Mouse (Mus musculus) olfactory bulb, adult 2 months (tissue): ENCODE results near the gene Leng8. TPM values are rescaled to one million over a fixed set of nuclear protein-coding genes. Genes with fewer than 3 reads are reported as not detected.
"Not testable (repeated sequence)": the region's sequence is repeated elsewhere in the genome, so short reads cannot be mapped to it uniquely, and the experiment has no call there.

Source experiments
- H3K27ac ChIP-seq: fragments of 200-500 bp; 2 replicates; pipeline ENCODE4 v1.5.1; 2012; ENCODE audit warnings: low read depth, low read length; ENCODE audit not compliant: insufficient read depth
- H3K4me1 ChIP-seq: fragments of 200-500 bp; 2 replicates; pipeline ENCODE4 v1.6.1; 2012; ENCODE audit warnings: low read length; ENCODE audit not compliant: control insufficient read depth, insufficient read depth
- H3K4me3 ChIP-seq: fragments of 200-500 bp; 2 replicates; pipeline ENCODE4 v1.5.1; 2012; ENCODE audit warnings: mild to moderate bottlenecking, low read depth, low read length, moderate library complexity; ENCODE audit not compliant: insufficient read depth
- CTCF ChIP-seq: fragments of 200-500 bp; IDR thresholded peaks from 2 replicates; pipeline ENCODE4 v1.5.1; 2012; ENCODE audit warnings: low read depth, mild to moderate bottlenecking, low read length, moderate library complexity; ENCODE audit not compliant: insufficient read depth
- POLR2A ChIP-seq: fragments of 200-500 bp; IDR thresholded peaks from 2 replicates; pipeline ENCODE4 v1.6.1; 2012; ENCODE audit warnings: mild to moderate bottlenecking, low read depth, low read length, moderate library complexity; ENCODE audit not compliant: insufficient read depth
- WGBS: fragments of 180-500 bp; shearing (Covaris S2); methylation state at CpG from one replicate; pipeline ENCODE4 v1.1.7; 2018; 5-methylcytosine and 5-hydroxymethylcytosine counted together
- polyA plus RNA-seq: library from polyadenylated mRNA; stranded (reverse); fragments of >200 nt; gene quantifications from 2 replicates; pipeline ENCODE4 v1.2.4, GENCODE M21; 2012; ENCODE audit warnings: low replicate concordance; ENCODE audit not compliant: missing spikeins, insufficient read depth, insufficient read length

Gene Leng8
- polyA plus RNA-seq, 1 experiment, result 552 TPM

- H3K4me3 ChIP-seq, result peak within 1 kb of the TSS; percentile 73
- under 1% methylated on average over 14 of the region's 14 CpGs for WGBS
- no peak for TF ChIP-seq CTCF
- TF ChIP-seq POLR2A, result no peak
- H3K4me1 ChIP-seq, result peaks cover 16% of the 10 kb centered on the region
- peak within 1 kb of the TSS; percentile 98 for H3K27ac ChIP-seq
These were observed 13.3 kb downstream of the Leng8 start, which contains the start of gene Leng9 for GRCm38 (mm10) chr7:4150059-4150541. Gene Leng9, minus strand, starts transcription at chr7:4150374.

DNA sequence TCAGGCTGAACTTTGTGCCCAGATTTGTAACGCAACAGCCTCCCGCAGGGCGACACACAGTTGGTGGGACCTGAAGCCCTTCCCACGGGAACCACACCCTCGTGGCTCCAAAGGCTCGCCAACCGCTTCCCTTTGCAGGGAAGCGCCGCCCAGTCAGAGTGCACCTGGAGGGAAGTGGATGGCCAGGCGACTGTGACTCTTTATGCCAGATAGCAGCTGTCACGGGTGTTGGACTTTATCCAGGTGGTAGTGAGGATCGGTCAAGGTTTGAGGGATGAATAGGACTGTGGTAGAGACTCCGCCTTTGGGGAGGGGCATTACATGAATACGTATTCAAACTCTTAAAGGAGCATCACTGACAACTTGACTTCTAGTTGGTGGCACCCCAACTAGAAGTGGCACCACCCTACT, 14.0 kb downstream of the Leng8 start:
- peaks cover 16% of the 10 kb centered on the region for H3K4me1 ChIP-seq
- no peak overlapping the region for H3K27ac ChIP-seq
- TF ChIP-seq CTCF (no peak), POLR2A (no peak)
- H3K4me3 ChIP-seq, result peak overlapping the region; percentile 54
- 4% methylated on average over 14 of the region's 14 CpGs for WGBS

DNA sequence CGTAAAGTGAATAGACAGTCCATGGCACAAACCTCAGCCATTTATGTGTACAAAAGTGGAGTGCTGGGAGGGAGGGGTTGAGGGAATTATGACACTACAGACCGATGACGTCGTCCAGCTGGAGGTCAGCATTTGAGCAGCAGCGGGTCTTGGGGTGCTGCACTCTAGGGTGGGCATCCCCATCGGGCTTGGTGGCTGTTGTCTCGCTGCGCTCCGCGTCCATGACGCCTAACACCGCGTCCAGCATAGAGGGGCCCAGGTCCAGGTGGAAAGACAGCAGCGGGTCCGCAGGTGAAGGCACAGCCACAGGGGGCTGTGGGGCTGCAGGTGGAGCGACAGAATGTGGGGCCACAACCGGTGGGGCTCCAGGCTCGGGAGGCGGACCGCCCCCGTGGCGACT, 14.4 kb downstream of the Leng8 start:
- TF ChIP-seq CTCF (no peak), POLR2A (no peak)
- Histone ChIP-seq H3K4me1 (peaks cover 16% of the 10 kb centered on the region), H3K4me3 (peak overlapping the region; percentile 24), H3K27ac (no peak overlapping the region)
- 14% methylated on average over 22 of the region's 22 CpGs for WGBS

DNA sequence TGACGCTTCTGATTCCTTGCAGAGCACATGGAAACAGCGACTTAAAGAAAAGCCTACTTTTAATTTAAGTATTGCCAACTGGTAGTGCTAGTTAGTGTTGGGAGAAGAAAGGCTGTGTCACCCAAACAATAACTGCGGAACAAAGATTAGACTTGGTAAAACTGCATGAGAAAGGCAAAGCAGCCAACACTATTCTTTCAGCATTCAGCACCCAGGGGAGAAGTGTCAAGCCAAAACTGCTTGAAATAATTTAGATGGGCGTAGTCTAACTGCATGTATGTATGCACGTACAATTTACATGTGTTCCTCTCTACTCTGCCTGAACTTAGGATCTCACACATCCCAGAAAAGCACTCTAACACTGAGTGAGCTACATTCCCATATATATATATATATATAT, 17.5 kb downstream of the Leng8 start:
- Histone ChIP-seq H3K4me1 (peaks cover 9% of the 10 kb centered on the region; the same call in 1 of the 2 replicates), H3K4me3 (no peak overlapping the region), H3K27ac (no peak overlapping the region)
- TF ChIP-seq CTCF (no peak), POLR2A (no peak)
- WGBS, result 52% methylated on average over 5 of the region's 5 CpGs

DNA sequence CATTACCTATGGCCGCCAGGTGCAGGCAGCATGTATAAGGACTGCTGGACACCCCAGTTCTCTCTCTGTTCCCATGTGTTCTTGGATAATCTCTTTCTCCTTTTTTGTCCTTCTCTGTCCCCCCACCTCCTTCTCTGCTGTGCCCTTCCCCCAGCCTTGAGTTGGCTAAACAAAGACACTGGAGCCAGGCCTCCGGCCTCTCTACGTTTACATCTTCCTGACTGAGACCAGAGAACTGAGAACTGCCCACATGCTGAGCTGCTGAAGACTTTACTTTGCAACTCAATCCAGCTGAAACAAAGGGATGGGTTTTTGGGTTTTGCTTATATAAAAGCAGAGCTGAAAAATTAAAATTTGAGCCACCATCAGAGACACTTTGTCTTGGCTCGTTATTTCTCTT, 18.1 kb downstream of the Leng8 start:
- no peak for TF ChIP-seq POLR2A
- no peak for TF ChIP-seq CTCF
- Histone ChIP-seq H3K4me3 (no peak overlapping the region), H3K4me1 (peaks cover 9% of the 10 kb centered on the region; the same call in 1 of the 2 replicates), H3K27ac (no peak overlapping the region)
- 44% methylated on average over 4 of the region's 4 CpGs for WGBS

GRCm38 (mm10) chr7:4161596-4161995, 24.8 kb downstream of the Leng8 start:
- H3K4me1 ChIP-seq, result peaks cover 12% of the 10 kb centered on the region
- WGBS, result 95% methylated on average over 4 of the region's 4 CpGs
- not testable (repeated sequence) for H3K4me3 ChIP-seq, H3K27ac ChIP-seq

- 3% methylated on average over 11 of the region's 11 CpGs for WGBS
- peak overlapping the region; percentile 38 for H3K4me3 ChIP-seq
- no peak overlapping the region for H3K27ac ChIP-seq
- peaks cover 12% of the 10 kb centered on the region for H3K4me1 ChIP-seq
- no peak for TF ChIP-seq POLR2A
These were observed 26.8 kb downstream of the Leng8 start for GRCm38 (mm10) chr7:4163571-4164072.

GRCm38 (mm10) chr7:4164090-4164910, 27.5 kb downstream of the Leng8 start, which contains the start of gene Cdc42ep5:
Gene Cdc42ep5, minus strand, starts transcription at chr7:4164860.
- peaks cover 12% of the 10 kb centered on the region for H3K4me1 ChIP-seq
- peak within 1 kb of the TSS; percentile 38 for H3K4me3 ChIP-seq
- WGBS, result 1% methylated on average over 19 of the region's 20 CpGs
- TF ChIP-seq CTCF (no peak), POLR2A (no peak)
- H3K27ac ChIP-seq, result no peak within 1 kb of the TSS

- TF ChIP-seq CTCF (no peak), POLR2A (no peak)
- Histone ChIP-seq H3K4me3 (no peak overlapping the region), H3K4me1 (peaks cover 12% of the 10 kb centered on the region), H3K27ac (no peak overlapping the region)
- 25% methylated on average over 3 of the region's 3 CpGs for WGBS
These were observed 28.4 kb downstream of the Leng8 start for GRCm38 (mm10) chr7:4165286-4165685.

DNA sequence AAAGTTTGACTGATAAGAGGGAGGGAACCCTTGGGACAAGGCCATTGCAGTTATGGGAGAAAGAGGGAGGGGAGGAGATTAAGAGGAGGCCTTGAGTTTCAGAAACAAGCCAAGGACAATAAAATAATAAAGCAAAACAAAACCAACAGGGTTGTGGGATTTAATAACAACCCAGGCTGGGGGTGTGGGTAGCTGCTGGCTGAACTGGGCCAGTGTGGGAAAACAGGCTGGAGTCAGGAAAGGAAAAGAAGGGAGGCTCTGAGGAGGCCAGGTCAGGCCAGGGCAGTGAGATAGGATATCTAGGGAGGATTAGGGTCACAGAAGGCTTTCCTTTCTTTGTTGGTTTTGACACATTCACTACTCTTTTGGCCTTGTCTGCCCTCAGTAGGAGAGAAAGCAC, 30.3 kb downstream of the Leng8 start:
- H3K4me1 ChIP-seq, result peaks cover 12% of the 10 kb centered on the region
- TF ChIP-seq CTCF (no peak), POLR2A (no peak)
- no peak overlapping the region for H3K27ac ChIP-seq

More for the DNA sequence above, 30.3 kb downstream of the Leng8 start:
- H3K4me3 ChIP-seq, result no peak overlapping the region
